Mouse (Mus musculus): ENCODE measurements around the gene Cbwd1. TPM values are rescaled to one million over a fixed set of nuclear protein-coding genes. Genes with fewer than 3 reads are reported as not detected.
"Not testable (repeated sequence)": the region's sequence is repeated elsewhere in the genome, so short reads cannot be mapped to it uniquely, and the experiment has no call there.

The Cbwd1 gene
- polyA plus RNA-seq, 1 experiment from 2014 or later = 23.6 TPM

GRCm38 (mm10) chr19:24899578-24900544 lies 61.5 kb downstream of the Cbwd1 start:
- Histone ChIP-seq H3K27me3 (ENCODE audit: low read depth, poor library complexity, severe bottlenecking) (peaks cover 98% of the 10 kb centered on the region), H3K4me1 (peaks cover 31% of the 10 kb centered on the region), H3K36me3 (no peaks in the 10 kb centered on the region), H3K27ac (0 out of 2 replicates have a peak overlapping the region, but pooled peaks have one; percentile 30), H3K4me3 (peak overlapping the region; percentile 53), H3K9me3 (replicated peaks) (no peaks in the 10 kb centered on the region)
- under 1% methylated on average over 84 of the region's 84 CpGs for WGBS
- peak; percentile 70 for DNase-seq (ENCODE audit: low spot score)

DNA sequence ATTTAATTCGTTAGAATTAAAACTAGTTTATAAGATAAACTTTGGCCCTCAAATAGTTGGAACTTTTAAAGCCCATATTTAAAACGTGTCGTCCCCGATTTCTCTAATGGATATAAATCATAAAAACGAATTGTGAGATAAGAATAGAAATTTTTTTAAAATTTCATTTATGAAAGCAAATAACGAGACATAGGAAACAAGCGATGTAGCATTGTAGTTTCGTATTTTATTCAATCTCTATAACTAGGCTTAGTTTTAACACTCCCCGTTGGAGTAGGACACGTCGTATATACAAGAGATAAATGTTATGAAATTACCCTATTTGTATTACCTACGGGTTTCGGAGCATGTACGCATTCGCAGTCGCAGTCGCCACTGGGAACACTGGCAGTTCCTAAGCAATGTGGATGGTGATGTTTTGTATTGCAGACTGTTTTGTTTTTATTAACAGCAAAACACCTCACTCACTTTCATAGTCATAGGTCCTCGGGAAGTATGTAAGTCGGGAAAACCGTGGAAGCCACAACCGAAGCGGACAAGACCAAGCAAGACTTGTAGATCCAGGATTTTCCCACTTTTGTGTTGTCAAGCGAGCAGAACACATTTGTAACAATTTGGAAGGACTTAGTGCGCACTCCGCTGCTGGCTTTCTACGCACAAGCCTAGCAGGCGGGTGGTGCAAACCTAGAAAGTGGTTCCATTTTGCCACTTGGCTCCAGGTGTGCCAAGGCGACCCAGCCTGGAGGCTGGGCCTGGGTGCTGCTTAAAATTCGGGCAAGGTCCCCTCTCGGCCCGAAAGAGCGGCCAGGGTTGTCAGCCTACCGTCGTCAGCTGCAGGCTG lies 62.5 kb downstream of the Cbwd1 start:
- Histone ChIP-seq H3K27me3 (ENCODE audit: low read depth, poor library complexity, severe bottlenecking) (peaks cover 90% of the 10 kb centered on the region), H3K27ac (no peak overlapping the region), H3K36me3 (no peaks in the 10 kb centered on the region), H3K9me3 (replicated peaks) (no peaks in the 10 kb centered on the region), H3K4me3 (peak overlapping the region; percentile 53), H3K4me1 (peaks cover 31% of the 10 kb centered on the region)
- 4% methylated on average over 34 of the region's 34 CpGs for WGBS
- DNase-seq (ENCODE audit: low spot score) = no peak

DNA sequence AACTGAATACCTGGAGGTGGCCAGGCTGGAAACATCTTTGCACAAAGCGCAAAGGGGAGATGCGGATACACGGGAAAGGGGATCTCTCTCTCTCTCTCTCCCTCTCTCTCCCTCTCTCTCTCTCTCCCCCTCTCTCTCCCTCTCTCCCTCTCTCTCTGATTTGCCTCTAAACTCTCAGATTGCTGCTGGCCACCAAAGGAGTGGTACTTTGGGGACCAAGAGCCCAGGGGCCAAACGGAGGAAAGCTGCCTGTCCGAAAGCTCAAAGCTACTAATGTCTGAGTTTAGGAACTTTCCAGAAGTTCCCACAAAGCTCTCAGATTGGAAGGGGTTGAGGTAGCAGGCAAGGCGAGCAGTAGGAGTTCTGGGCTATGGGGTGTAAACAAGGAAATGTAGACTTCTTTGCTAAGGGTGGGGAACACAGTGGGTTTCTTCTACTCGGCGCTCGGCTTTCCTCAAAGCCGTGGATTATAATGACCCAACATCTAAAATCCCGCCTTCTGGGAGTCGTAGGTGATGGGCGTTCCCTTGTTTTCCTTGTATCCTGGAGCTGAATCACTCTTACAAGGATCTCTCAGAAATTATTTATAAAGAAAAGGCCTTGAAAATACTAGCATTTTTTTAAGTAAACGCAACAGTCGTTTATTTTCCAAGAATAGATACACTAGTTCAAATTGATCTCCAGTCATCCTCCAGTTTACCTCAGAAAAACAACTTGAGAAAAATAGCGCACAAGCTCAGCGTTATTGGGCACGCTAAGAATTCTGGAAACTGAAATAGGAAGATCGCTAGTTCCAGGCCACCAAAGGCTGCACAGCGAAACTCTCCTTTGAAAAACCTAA lies 63.3 kb downstream of the Cbwd1 start:
- H3K4me1 ChIP-seq = peaks cover 31% of the 10 kb centered on the region
- H3K4me3 ChIP-seq = peak overlapping the region; percentile 36
- 1% methylated on average over 20 of the region's 20 CpGs for WGBS
- H3K9me3 ChIP-seq (replicated peaks) = no peaks in the 10 kb centered on the region
- H3K27me3 ChIP-seq (ENCODE audit: low read depth, poor library complexity, severe bottlenecking) = peaks cover 81% of the 10 kb centered on the region
- peak; percentile 59 for DNase-seq (ENCODE audit: low spot score)
- H3K36me3 ChIP-seq = no peaks in the 10 kb centered on the region
- no peak overlapping the region for H3K27ac ChIP-seq

DNA sequence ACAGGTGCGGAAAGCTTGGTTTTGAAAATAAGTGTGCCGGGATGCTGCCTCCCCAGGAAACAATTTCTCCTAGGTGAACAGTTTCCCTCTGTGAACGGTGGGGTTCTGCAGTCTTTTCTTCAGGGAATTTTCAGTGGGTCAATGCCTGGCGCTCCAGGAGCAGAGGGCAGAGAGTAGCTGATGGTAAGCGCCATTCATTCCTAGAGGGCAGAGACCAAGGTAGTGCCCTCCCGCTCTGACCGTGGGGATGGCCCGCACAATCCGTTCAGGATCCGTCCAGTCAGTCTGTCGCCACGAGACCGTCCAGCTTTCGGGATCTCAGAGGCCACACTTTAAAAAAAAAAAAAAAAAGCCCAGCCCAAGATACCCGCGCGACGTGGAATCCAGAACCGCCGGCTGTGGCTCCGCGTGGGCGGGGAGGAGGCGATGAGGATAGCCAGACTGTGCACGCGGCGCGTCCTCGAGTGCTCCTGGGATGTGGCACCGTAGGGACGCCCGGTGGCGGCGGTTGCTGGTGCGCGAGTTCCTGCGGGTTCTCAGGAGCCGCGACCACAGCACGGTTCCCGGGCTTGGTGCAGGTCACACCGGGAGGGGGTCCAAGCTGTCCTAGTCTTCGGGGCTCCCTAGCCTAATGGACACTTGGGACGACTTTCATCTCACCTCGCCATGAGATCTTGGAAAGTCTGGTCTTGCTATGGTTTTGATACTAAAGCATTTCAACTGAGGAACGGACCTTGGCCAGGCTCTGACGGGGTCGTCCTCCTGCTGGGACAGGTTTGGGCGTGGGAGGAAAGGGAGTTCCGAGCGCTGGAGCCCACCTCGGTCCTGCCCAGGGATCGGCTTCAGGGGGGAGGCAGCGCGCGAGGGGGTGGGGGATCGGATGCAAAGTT lies 64.2 kb downstream of the Cbwd1 start:
- H3K4me1 ChIP-seq = peaks cover 31% of the 10 kb centered on the region
- H3K27ac ChIP-seq = no peak overlapping the region
- peak overlapping the region; percentile 36 for H3K4me3 ChIP-seq
- WGBS = 2% methylated on average over 57 of the region's 57 CpGs
- DNase-seq (ENCODE audit: low spot score) = peak; percentile 40
- H3K27me3 ChIP-seq (ENCODE audit: low read depth, poor library complexity, severe bottlenecking) = peaks cover 79% of the 10 kb centered on the region
- H3K9me3 ChIP-seq (replicated peaks) = no peaks in the 10 kb centered on the region
- H3K36me3 ChIP-seq = no peaks in the 10 kb centered on the region

DNA sequence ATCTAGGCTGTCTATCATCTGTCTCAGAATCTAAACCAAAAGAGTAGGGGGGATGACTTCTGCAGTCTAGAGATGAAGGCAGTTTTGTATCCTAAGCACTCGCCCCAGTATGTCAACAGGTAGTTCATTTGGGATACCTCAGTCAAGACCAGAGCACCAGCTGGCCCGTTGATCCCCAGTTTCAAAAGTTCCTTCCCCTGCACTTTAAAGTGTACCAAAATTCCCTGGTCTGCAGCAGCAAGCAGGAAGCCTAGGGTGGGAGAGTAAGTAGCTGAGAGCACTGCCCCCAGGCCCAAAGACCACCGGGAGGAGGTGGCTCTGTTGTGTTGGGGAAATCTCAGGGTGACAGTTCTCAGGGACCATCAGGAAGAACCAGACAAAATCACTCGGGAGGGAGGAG lies 64.9 kb downstream of the Cbwd1 start:
- 13% methylated on average over 4 of the region's 4 CpGs for WGBS
- no peak for DNase-seq (ENCODE audit: low spot score)
- H3K4me1 ChIP-seq = peaks cover 31% of the 10 kb centered on the region
- H3K36me3 ChIP-seq = no peaks in the 10 kb centered on the region
- peaks cover 79% of the 10 kb centered on the region for H3K27me3 ChIP-seq (ENCODE audit: low read depth, poor library complexity, severe bottlenecking)
- no peak overlapping the region for H3K4me3 ChIP-seq
- H3K9me3 ChIP-seq (replicated peaks) = no peaks in the 10 kb centered on the region
- H3K27ac ChIP-seq = no peak overlapping the region

GRCm38 (mm10) chr19:24886888-24887287 lies 74.5 kb downstream of the Cbwd1 start:
- Histone ChIP-seq H3K9me3 (replicated peaks) (no peaks in the 10 kb centered on the region), H3K27ac (no peak overlapping the region), H3K4me1 (no peaks in the 10 kb centered on the region), H3K4me3 (no peak overlapping the region), H3K27me3 (ENCODE audit: low read depth, poor library complexity, severe bottlenecking) (peaks cover 20% of the 10 kb centered on the region; the same call in 1 of the 2 replicates), H3K36me3 (no peaks in the 10 kb centered on the region)
- WGBS = 84% methylated on average over 3 of the region's 3 CpGs
- no peak for DNase-seq (ENCODE audit: low spot score)

DNA sequence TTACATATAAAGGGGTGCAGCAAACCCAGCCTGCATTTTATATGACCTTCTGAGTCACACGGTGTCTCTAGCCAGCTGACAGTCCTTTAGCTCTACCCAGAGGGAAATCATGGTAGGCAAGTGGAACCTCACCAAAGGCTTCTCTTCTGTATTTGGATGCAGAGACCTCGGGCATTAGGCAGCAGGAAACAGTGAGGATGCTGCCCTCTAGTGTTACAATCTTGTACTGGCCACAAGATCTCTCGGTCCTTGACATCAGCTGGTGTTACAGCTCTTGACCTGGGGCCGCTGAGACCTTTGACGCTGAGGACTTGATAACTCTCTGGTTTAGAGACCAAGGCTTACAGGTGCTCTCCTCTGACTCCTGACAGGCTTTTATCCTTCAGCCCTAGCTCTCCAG lies 75.9 kb downstream of the Cbwd1 start:
- Histone ChIP-seq H3K9me3 (replicated peaks) (no peaks in the 10 kb centered on the region), H3K36me3 (no peaks in the 10 kb centered on the region), H3K27ac (no peak overlapping the region), H3K4me1 (no peaks in the 10 kb centered on the region), H3K4me3 (no peak overlapping the region), H3K27me3 (ENCODE audit: low read depth, poor library complexity, severe bottlenecking) (peaks cover 16% of the 10 kb centered on the region; the same call in 1 of the 2 replicates)
- DNase-seq (ENCODE audit: low spot score) = peak; percentile 62
- WGBS = 16% methylated on average over 5 of the region's 5 CpGs

DNA sequence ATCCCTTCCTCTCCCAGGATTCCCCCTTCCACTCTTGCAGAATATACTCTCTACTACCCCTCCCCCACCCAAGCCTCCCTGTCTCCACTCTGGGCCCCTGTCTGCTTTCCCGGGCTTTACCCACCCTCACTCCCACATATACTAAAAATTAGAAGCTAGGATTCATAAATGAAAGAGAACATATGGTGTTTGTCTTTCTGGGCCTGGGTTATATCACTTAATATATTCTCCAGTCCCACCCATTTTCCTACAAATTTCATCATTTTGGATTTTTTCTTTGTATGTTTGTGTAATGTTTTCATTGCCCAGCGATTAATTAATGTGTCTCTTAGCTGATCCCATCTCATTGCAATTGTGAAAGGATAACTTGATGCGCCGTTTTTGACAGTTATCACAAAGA lies 80.2 kb downstream of the Cbwd1 start:
- H3K36me3 ChIP-seq = no peaks in the 10 kb centered on the region
- WGBS = 73% methylated on average over 4 of the region's 4 CpGs
- H3K27ac ChIP-seq = no peak overlapping the region
- H3K27me3 ChIP-seq (ENCODE audit: low read depth, poor library complexity, severe bottlenecking) = 0 out of 2 replicates have a peak, but pooled peaks cover 6% of the 10 kb centered on the region
- H3K9me3 ChIP-seq (replicated peaks) = no peaks in the 10 kb centered on the region
- no peak overlapping the region for H3K4me3 ChIP-seq
- H3K4me1 ChIP-seq = no peaks in the 10 kb centered on the region
- DNase-seq (ENCODE audit: low spot score) = no peak

GRCm38 (mm10) chr19:24875129-24875870 lies 86.1 kb downstream of the Cbwd1 start, which contains the start of gene Gm10053:
Gm10053 (plus strand) TSS chr19:24875686.
- WGBS = 75% methylated on average over 23 of the region's 26 CpGs
- Histone ChIP-seq H3K27me3 (ENCODE audit: low read depth, poor library complexity, severe bottlenecking) (peaks cover 17% of the 10 kb centered on the region), H3K4me1 (peaks cover 11% of the 10 kb centered on the region)
- H3K27ac ChIP-seq; DNase-seq (ENCODE audit: low spot score); H3K4me3 ChIP-seq; H3K36me3 ChIP-seq; H3K9me3 ChIP-seq (replicated peaks): not testable (repeated sequence)

GRCm38 (mm10) chr19:24873873-24874272 lies 87.5 kb downstream of the Cbwd1 start:
- no peaks in the 10 kb centered on the region for H3K36me3 ChIP-seq
- no peaks in the 10 kb centered on the region for H3K9me3 ChIP-seq (replicated peaks)
- peaks cover 24% of the 10 kb centered on the region for H3K4me1 ChIP-seq
- no peak overlapping the region for H3K4me3 ChIP-seq
- H3K27ac ChIP-seq = no peak overlapping the region
- H3K27me3 ChIP-seq (ENCODE audit: low read depth, poor library complexity, severe bottlenecking) = peaks cover 17% of the 10 kb centered on the region
- DNase-seq (ENCODE audit: low spot score) = no peak
- 80% methylated on average over 2 of the region's 2 CpGs for WGBS

- no peaks in the 10 kb centered on the region for H3K9me3 ChIP-seq (replicated peaks)
- peaks cover 34% of the 10 kb centered on the region for H3K4me1 ChIP-seq
- DNase-seq (ENCODE audit: low spot score) = peak; percentile 88
- peak overlapping the region; percentile 44 for H3K4me3 ChIP-seq
- WGBS = 20% methylated on average over 18 of the region's 18 CpGs
- H3K36me3 ChIP-seq = no peaks in the 10 kb centered on the region
- peaks cover 17% of the 10 kb centered on the region for H3K27me3 ChIP-seq (ENCODE audit: low read depth, poor library complexity, severe bottlenecking)
- peak overlapping the region; percentile 12; the same call in 1 of the 2 replicates for H3K27ac ChIP-seq
Observed at GRCm38 (mm10) chr19:24871037-24871635, 90.3 kb downstream of the Cbwd1 start.
